Mouse (Mus musculus) MEL (cell line): Measurements from ENCODE around the gene Acot4. TPM values are rescaled to one million over a fixed set of nuclear protein-coding genes. Genes with fewer than 3 reads are reported as not detected.
"Not testable (repeated sequence)": the region's sequence is repeated elsewhere in the genome, so short reads cannot be mapped to it uniquely, and the experiment has no call there.

ENCODE experiments used
- DNase-seq: peaks from one replicate; pipeline ENCODE4 v3.0.0; 2011; ENCODE audit warnings: low read depth, low spot score
- H3K27ac ChIP-seq: 2 replicates; pipeline ENCODE4 v1.5.1; 2012; ENCODE audit warnings: low read depth, mild to moderate bottlenecking, control low read depth, low read length, moderate library complexity; ENCODE audit not compliant: control insufficient read depth
- H3K27me3 ChIP-seq, 2 experiments: fragments of 150-350 bp in 1 of 2; sonication (generic) in 1 of 2; 2 replicates each; pipeline ENCODE4 v1.6.1; 2012; ENCODE audit warnings: low read length in 2 of 2, mild to moderate bottlenecking in 2 of 2, improper control_type of control experiment in 1 of 2, moderate library complexity in 1 of 2; ENCODE audit not compliant: insufficient read depth in 2 of 2, control insufficient read depth in 1 of 2
- H3K36me3 ChIP-seq, 2 experiments: 2 replicates each; pipeline ENCODE4 v1.6.1; 2012 to 2014; ENCODE audit warnings: low read length in 2 of 2, improper control_type of control experiment in 1 of 2, inconsistent platforms in 1 of 2, mild to moderate bottlenecking in 1 of 2; ENCODE audit not compliant: insufficient read depth in 2 of 2, control insufficient read depth in 1 of 2
- H3K4me1 ChIP-seq, 2 experiments: fragments of 150-350 bp in 1 of 2; sonication (generic) in 1 of 2; 2 replicates each; pipeline ENCODE4 v1.6.1; 2012; ENCODE audit warnings: low read length in 2 of 2, improper control_type of control experiment in 1 of 2, mild to moderate bottlenecking in 1 of 2; ENCODE audit not compliant: insufficient read depth in 2 of 2, control insufficient read depth in 1 of 2
- H3K4me3 ChIP-seq, 2 experiments: fragments of 150-350 bp in 1 of 2; sonication (generic) in 1 of 2; 2 replicates each; pipeline ENCODE4 v1.5.1; 2012; ENCODE audit warnings: low read depth in 2 of 2, low read length in 2 of 2, mild to moderate bottlenecking in 2 of 2, moderate library complexity in 2 of 2, control low read depth in 1 of 2, improper control_type of control experiment in 1 of 2; ENCODE audit not compliant: control insufficient read depth in 1 of 2, insufficient read depth in 1 of 2
- H3K79me2 ChIP-seq: 2 replicates; pipeline ENCODE4 v1.6.1; 2012; ENCODE audit warnings: mild to moderate bottlenecking, low read length, moderate library complexity; ENCODE audit not compliant: control insufficient read depth, poor library complexity, insufficient read depth
- H3K9ac ChIP-seq: 2 replicates; pipeline ENCODE4 v1.6.1; 2012; ENCODE audit warnings: low read depth, mild to moderate bottlenecking, control low read depth, low read length, moderate library complexity; ENCODE audit not compliant: control insufficient read depth, poor library complexity, severe bottlenecking
- H3K9me3 ChIP-seq: fragments of 150-350 bp; sonication (generic); replicated peaks from 2 replicates; pipeline ENCODE4 v1.6.1; 2012; ENCODE audit warnings: mild to moderate bottlenecking, low read length, improper control_type of control experiment, moderate library complexity; ENCODE audit not compliant: insufficient read depth
- BHLHE40 ChIP-seq: IDR thresholded peaks from 2 replicates; pipeline ENCODE4 v1.6.1; 2012; ENCODE audit warnings: low read depth, mild to moderate bottlenecking, inconsistent platforms, low read length, improper control_type of control experiment, borderline replicate concordance
- ELF1 ChIP-seq: IDR thresholded peaks from 2 replicates; pipeline ENCODE4 v1.6.1; 2014; ENCODE audit warnings: low read depth, mild to moderate bottlenecking, inconsistent platforms, low read length, improper control_type of control experiment, moderate library complexity
- EP300 ChIP-seq, 2 experiments: IDR thresholded peaks; 2 replicates each; pipeline ENCODE4 v1.6.1; 2011; ENCODE audit warnings: improper control_type of control experiment in 2 of 2, low read length in 2 of 2, low read depth in 1 of 2, mild to moderate bottlenecking in 1 of 2
- GATA1 ChIP-seq: IDR thresholded peaks from 2 replicates; pipeline ENCODE4 v1.6.1; 2011; ENCODE audit warnings: low read depth, low read length, improper control_type of control experiment
- HCFC1 ChIP-seq: IDR thresholded peaks from 2 replicates; pipeline ENCODE4 v1.6.1; 2012; ENCODE audit warnings: low read depth, mild to moderate bottlenecking, inconsistent platforms, low read length, improper control_type of control experiment, moderate library complexity
- JUND ChIP-seq: IDR thresholded peaks from 2 replicates; pipeline ENCODE4 v1.6.1; 2011; ENCODE audit warnings: low read depth, mild to moderate bottlenecking, improper control_type of control experiment, low read length
- MAX ChIP-seq: IDR thresholded peaks from 2 replicates; pipeline ENCODE4 v1.6.1; 2011; ENCODE audit warnings: low read length, improper control_type of control experiment
- MAZ ChIP-seq: IDR thresholded peaks from 2 replicates; pipeline ENCODE4 v1.6.1; 2012; ENCODE audit warnings: low read depth, mild to moderate bottlenecking, inconsistent platforms, low read length, improper control_type of control experiment
- MEF2A ChIP-seq: IDR thresholded peaks from 2 replicates; pipeline ENCODE4 v1.6.1; 2014; ENCODE audit warnings: low read depth, mild to moderate bottlenecking, inconsistent platforms, low read length, improper control_type of control experiment; ENCODE audit not compliant: poor library complexity, insufficient replicate concordance, severe bottlenecking; ENCODE audit errors: extremely low read depth
- MXI1 ChIP-seq: IDR thresholded peaks from 2 replicates; pipeline ENCODE4 v1.6.1; 2011; ENCODE audit warnings: mild to moderate bottlenecking, low read depth, low read length, improper control_type of control experiment
- MYB ChIP-seq: IDR thresholded peaks from 2 replicates; pipeline ENCODE4 v1.6.1; 2011; ENCODE audit warnings: mild to moderate bottlenecking, low read depth, low read length, improper control_type of control experiment
- MYC ChIP-seq: IDR thresholded peaks from 2 replicates; pipeline ENCODE4 v1.6.1; 2011; ENCODE audit warnings: low read depth, mild to moderate bottlenecking, low read length, improper control_type of control experiment, moderate library complexity
- NELFE ChIP-seq: IDR thresholded peaks from 2 replicates; pipeline ENCODE4 v1.6.1; 2011; ENCODE audit warnings: low read depth, low read length, improper control_type of control experiment
- NRF1 ChIP-seq: IDR thresholded peaks from 2 replicates; pipeline ENCODE4 v1.6.1; 2014; ENCODE audit warnings: low read depth, mild to moderate bottlenecking, inconsistent platforms, low read length, improper control_type of control experiment, moderate library complexity; ENCODE audit not compliant: poor library complexity, insufficient read depth, severe bottlenecking
- POLR2A ChIP-seq, 2 experiments: IDR thresholded peaks; 2 replicates each; pipeline ENCODE4 v1.6.1; 2011 to 2012; ENCODE audit warnings: low read length in 2 of 2, mild to moderate bottlenecking in 2 of 2, control low read depth in 1 of 2, improper control_type of control experiment in 1 of 2, low read depth in 1 of 2, moderate library complexity in 1 of 2; ENCODE audit not compliant: control insufficient read depth in 1 of 2, insufficient read depth in 1 of 2, poor library complexity in 1 of 2
- POLR2AphosphoS5 ChIP-seq: IDR thresholded peaks from 2 replicates; pipeline ENCODE4 v1.6.1; 2012; ENCODE audit warnings: low read depth, borderline replicate concordance, mild to moderate bottlenecking, inconsistent platforms, low read length, moderate library complexity, mixed read lengths
- RAD21 ChIP-seq: IDR thresholded peaks from 2 replicates; pipeline ENCODE4 v1.6.1; 2011; ENCODE audit warnings: mild to moderate bottlenecking, low read depth, low read length, improper control_type of control experiment
- RCOR1 ChIP-seq: IDR thresholded peaks from 2 replicates; pipeline ENCODE4 v1.6.1; 2012; ENCODE audit warnings: low read depth, mild to moderate bottlenecking, inconsistent platforms, low read length, improper control_type of control experiment
- SMC3 ChIP-seq: IDR thresholded peaks from 2 replicates; pipeline ENCODE4 v1.6.1; 2011; ENCODE audit warnings: low read depth, low read length, improper control_type of control experiment
- TCF12 ChIP-seq: IDR thresholded peaks from 2 replicates; pipeline ENCODE4 v1.6.1; 2014; ENCODE audit warnings: low read depth, mild to moderate bottlenecking, inconsistent platforms, low read length, improper control_type of control experiment, moderate library complexity
- UBTF ChIP-seq: IDR thresholded peaks from 2 replicates; pipeline ENCODE4 v1.6.1; 2012; ENCODE audit warnings: low read depth, mild to moderate bottlenecking, inconsistent platforms, low read length, improper control_type of control experiment, moderate library complexity, borderline replicate concordance; ENCODE audit not compliant: insufficient read depth
- USF1 ChIP-seq: IDR thresholded peaks from 2 replicates; pipeline ENCODE4 v1.6.1; 2014; ENCODE audit warnings: low read depth, mild to moderate bottlenecking, inconsistent platforms, low read length, improper control_type of control experiment, moderate library complexity
- USF2 ChIP-seq, 2 experiments: IDR thresholded peaks; 2 replicates each; pipeline ENCODE4 v1.6.1; 2011 to 2012; ENCODE audit warnings: improper control_type of control experiment in 2 of 2, low read length in 2 of 2, borderline replicate concordance in 1 of 2, inconsistent platforms in 1 of 2, low read depth in 1 of 2, mild to moderate bottlenecking in 1 of 2; ENCODE audit not compliant: insufficient read depth in 1 of 2
- ZMIZ1 ChIP-seq: IDR thresholded peaks from 2 replicates; pipeline ENCODE4 v1.6.1; 2012; ENCODE audit warnings: low read depth, mild to moderate bottlenecking, inconsistent platforms, low read length, improper control_type of control experiment, moderate library complexity
- polyA plus RNA-seq, 2 experiments: library from polyadenylated mRNA; stranded (reverse) in 1 of 2; unstranded in 1 of 2; fragments of >175 nt in 1 of 2; fragments of >200 nt in 1 of 2; gene quantifications; 2 replicates each; pipeline versions ENCODE4 v1.2.1 to v1.2.4; 2012; ENCODE audit warnings: low replicate concordance in 2 of 2, low read depth in 1 of 2; ENCODE audit not compliant: insufficient read length in 2 of 2, insufficient read depth in 1 of 2, missing spikeins in 1 of 2
- total RNA-seq: library from RNA; depleted of rRNA; stranded (reverse); fragments of 300-350 nt; gene quantifications from 2 replicates; pipeline ENCODE4 v1.2.3, GENCODE M21; 2012; rRNA removed

The Acot4 gene
- 0.08 TPM in 1 of 2 replicates, not detected in the other for total RNA-seq
- polyA plus RNA-seq = under 1 TPM in 1 of 2 experiments, not detected in 1; 0.08 TPM

- not testable (repeated sequence) for H3K27me3 ChIP-seq, H3K79me2 ChIP-seq, H3K27ac ChIP-seq, DNase-seq, H3K9me3 ChIP-seq
- peaks cover 7 to 11% of the 10 kb centered on the region in 2 experiments for H3K4me1 ChIP-seq
- H3K9ac ChIP-seq = peak within 1 kb of the TSS; percentile 64
- peaks cover 0 to 13% of the 10 kb centered on the region in 2 experiments; a peak in 2 of 4 replicates for H3K36me3 ChIP-seq
- H3K4me3 ChIP-seq = peak within 1 kb of the TSS; percentile 35 to 55; a peak in 3 of 4 replicates
Measured at GRCm38 (mm10) chr12:84038241-84038640, at the start of gene Acot4. Gene Acot4 (plus strand): TSS chr12:84038379.

DNA sequence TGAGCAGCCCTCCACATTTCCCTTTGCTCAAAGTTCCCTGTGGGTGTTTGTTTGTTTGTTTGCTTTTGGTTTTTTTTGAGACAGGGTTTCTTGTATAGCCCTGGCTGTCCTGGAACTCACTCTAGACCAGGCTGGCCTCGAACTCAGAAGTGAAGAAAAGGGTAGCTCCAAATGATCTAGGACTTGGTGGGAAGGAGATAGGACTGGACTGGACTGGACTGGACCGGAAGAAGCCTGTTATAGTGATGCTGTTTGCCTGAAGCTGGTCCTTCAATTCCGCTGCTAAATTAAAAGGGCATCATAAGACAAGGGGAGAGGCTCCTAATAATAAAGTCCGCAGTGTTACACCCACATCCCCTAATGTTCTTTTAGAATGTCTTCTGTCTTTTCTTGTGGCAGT lies 49.7 kb upstream of the Acot4 start:
- Histone ChIP-seq H3K4me1 (peaks cover 10 to 14% of the 10 kb centered on the region in 2 experiments), H3K9me3 (no peaks in the 10 kb centered on the region), H3K27ac (peak overlapping the region; percentile 93), H3K79me2 (peaks cover 13% of the 10 kb centered on the region), H3K4me3 (peak overlapping the region; percentile 74 to 79), H3K36me3 (peaks cover 2 to 18% of the 10 kb centered on the region in 2 experiments; a peak in 3 of 4 replicates), H3K27me3 (no peaks in the 10 kb centered on the region), H3K9ac (peak overlapping the region; percentile 82)
- no peak for DNase-seq
- TF ChIP-seq JUND (no peak), RAD21 (no peak), POLR2AphosphoS5 (no peak)

DNA sequence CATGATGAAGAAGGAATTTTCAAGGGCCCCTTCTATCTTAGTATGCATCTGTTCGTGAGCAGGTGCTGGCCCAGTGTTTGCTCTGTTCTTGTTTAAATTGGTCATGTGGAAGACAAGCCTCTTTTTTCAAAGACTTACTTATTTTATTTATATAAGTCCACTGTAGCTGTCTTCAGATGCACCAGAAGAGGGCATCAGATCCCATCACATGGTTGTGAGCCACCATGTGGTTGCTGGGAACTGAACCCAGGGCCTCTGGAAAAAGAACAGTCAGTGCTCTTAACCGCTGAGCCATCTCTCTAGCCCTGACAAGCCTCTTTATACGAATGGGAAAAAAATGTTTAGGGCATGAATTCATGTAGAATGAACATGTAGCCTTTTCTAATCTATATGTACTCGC lies 48.8 kb upstream of the Acot4 start:
- Histone ChIP-seq H3K9me3 (no peaks in the 10 kb centered on the region), H3K27me3 (no peaks in the 10 kb centered on the region), H3K79me2 (peaks cover 13% of the 10 kb centered on the region), H3K9ac (no peak overlapping the region; the same call in 1 of the 2 replicates), H3K36me3 (peaks cover 2 to 18% of the 10 kb centered on the region in 2 experiments; a peak in 3 of 4 replicates), H3K4me1 (peaks cover 10 to 14% of the 10 kb centered on the region in 2 experiments), H3K4me3 (peak overlapping the region; percentile 74 to 79; a peak in 2 of 4 replicates), H3K27ac (no peak overlapping the region)
- DNase-seq = peak; percentile 32
- TF ChIP-seq NELFE = no peak
- peak; percentile 70; the same call in 1 of the 2 replicates for TF ChIP-seq MYC
- peak; percentile 39 for TF ChIP-seq SMC3
- no peak for TF ChIP-seq ZMIZ1
- TF ChIP-seq USF1 = no peak
- TF ChIP-seq GATA1 = no peak
- TF ChIP-seq MAZ = no peak
- TF ChIP-seq NRF1 = no peak
- no peak for TF ChIP-seq USF2 (IDR thresholded peaks at IDR 0.05; ENCODE audit: borderline replicate concordance in 1 of 2, insufficient read depth in 1 of 2, low read depth in 1 of 2, low read length in 2 of 2)
- no peak for TF ChIP-seq MYB
- TF ChIP-seq TCF12 = no peak
- no peak for TF ChIP-seq EP300 (IDR thresholded peaks at IDR 0.05; ENCODE audit: low read depth in 1 of 2, low read length in 2 of 2)
- no peak for TF ChIP-seq HCFC1
- no peak; the same call in 1 of the 2 replicates for TF ChIP-seq MXI1
- no peak for TF ChIP-seq BHLHE40
- no peak for TF ChIP-seq MEF2A
- peak; percentile 32; the same call in 1 of the 2 replicates for TF ChIP-seq MAX
- no peak for TF ChIP-seq ELF1
- TF ChIP-seq JUND = no peak
- TF ChIP-seq UBTF = no peak
- TF ChIP-seq POLR2A (IDR thresholded peaks at IDR 0.05; ENCODE audit: control insufficient read depth in 1 of 2, insufficient read depth in 1 of 2, low read depth in 1 of 2, low read length in 2 of 2, poor library complexity in 1 of 2) = no peak
- TF ChIP-seq RCOR1 = no peak
